Mouse (Mus musculus): ENCODE results near the gene Dlgap1. TPM values are rescaled to one million over a fixed set of nuclear protein-coding genes. Genes with fewer than 3 reads are reported as not detected.
A peak's percentile ranks its signal among the peaks of the same experiment; 100 is the strongest.

Dlgap1 gene
- polyA plus RNA-seq, 1 experiment: not detected

- Histone ChIP-seq H3K27me3 (replicated peaks) (no peaks in the 10 kb centered on the region), H3K4me3 (replicated peaks) (no peak overlapping the region), H3K36me3 (replicated peaks; ENCODE audit: low read length) (no peaks in the 10 kb centered on the region), H3K9me3 (peaks cover 5% of the 10 kb centered on the region), H3K4me1 (no peaks in the 10 kb centered on the region)
- TF ChIP-seq FLI1 (IDR thresholded peaks at IDR 0.05; ENCODE audit: low read length): no peak
- TF ChIP-seq GATA1 (IDR thresholded peaks at IDR 0.05; ENCODE audit: borderline replicate concordance, low read length): no peak
Measured at GRCm38 (mm10) chr17:70663992-70664391, 695.1 kb downstream of the Dlgap1 start.

- TF ChIP-seq GATA1 (IDR thresholded peaks at IDR 0.05; ENCODE audit: borderline replicate concordance, low read length) (no peak), FLI1 (IDR thresholded peaks at IDR 0.05; ENCODE audit: low read length) (no peak)
- peaks cover 5% of the 10 kb centered on the region for H3K9me3 ChIP-seq
Measured at GRCm38 (mm10) chr17:70664484-70665040, 695.7 kb downstream of the Dlgap1 start.

GRCm38 (mm10) chr17:70673985-70674384, 705.1 kb downstream of the Dlgap1 start:
- Histone ChIP-seq H3K4me1 (no peaks in the 10 kb centered on the region), H3K27me3 (replicated peaks) (no peaks in the 10 kb centered on the region), H3K9me3 (no peaks in the 10 kb centered on the region; the same call in 1 of the 2 replicates), H3K36me3 (replicated peaks; ENCODE audit: low read length) (no peaks in the 10 kb centered on the region), H3K4me3 (replicated peaks) (no peak overlapping the region)
- TF ChIP-seq FLI1 (IDR thresholded peaks at IDR 0.05; ENCODE audit: low read length): no peak
- TF ChIP-seq GATA1 (IDR thresholded peaks at IDR 0.05; ENCODE audit: borderline replicate concordance, low read length): no peak

More at GRCm38 (mm10) chr17:70664484-70665040, 695.7 kb downstream of the Dlgap1 start:
- Histone ChIP-seq H3K4me3 (replicated peaks) (no peak overlapping the region), H3K36me3 (replicated peaks; ENCODE audit: low read length) (no peaks in the 10 kb centered on the region), H3K27me3 (replicated peaks) (no peaks in the 10 kb centered on the region), H3K4me1 (no peaks in the 10 kb centered on the region)

GRCm38 (mm10) chr17:70676522-70676921, 707.6 kb downstream of the Dlgap1 start:
- H3K9me3 ChIP-seq: no peaks in the 10 kb centered on the region; the same call in 1 of the 2 replicates
- H3K4me3 ChIP-seq (replicated peaks): no peak overlapping the region
- H3K4me1 ChIP-seq: no peaks in the 10 kb centered on the region
- no peaks in the 10 kb centered on the region for H3K27me3 ChIP-seq (replicated peaks)
- H3K36me3 ChIP-seq (replicated peaks; ENCODE audit: low read length): no peaks in the 10 kb centered on the region
- TF ChIP-seq FLI1 (IDR thresholded peaks at IDR 0.05; ENCODE audit: low read length) (no peak), GATA1 (IDR thresholded peaks at IDR 0.05; ENCODE audit: borderline replicate concordance, low read length) (no peak)

GRCm38 (mm10) chr17:70683561-70684167, 714.8 kb downstream of the Dlgap1 start:
- H3K36me3 ChIP-seq (replicated peaks; ENCODE audit: low read length): no peaks in the 10 kb centered on the region
- no peak overlapping the region for H3K4me3 ChIP-seq (replicated peaks)
- TF ChIP-seq GATA1 (IDR thresholded peaks at IDR 0.05; ENCODE audit: borderline replicate concordance, low read length): no peak
- TF ChIP-seq FLI1 (IDR thresholded peaks at IDR 0.05; ENCODE audit: low read length): no peak
- no peaks in the 10 kb centered on the region for H3K27me3 ChIP-seq (replicated peaks)
- no peaks in the 10 kb centered on the region for H3K4me1 ChIP-seq
- no peaks in the 10 kb centered on the region for H3K9me3 ChIP-seq

- TF ChIP-seq GATA1 (IDR thresholded peaks at IDR 0.05; ENCODE audit: borderline replicate concordance, low read length) (no peak), FLI1 (IDR thresholded peaks at IDR 0.05; ENCODE audit: low read length) (no peak)
- Histone ChIP-seq H3K27me3 (replicated peaks) (no peaks in the 10 kb centered on the region), H3K36me3 (replicated peaks; ENCODE audit: low read length) (no peaks in the 10 kb centered on the region), H3K9me3 (no peaks in the 10 kb centered on the region), H3K4me1 (no peaks in the 10 kb centered on the region), H3K4me3 (replicated peaks) (no peak overlapping the region)
Measured at GRCm38 (mm10) chr17:70690174-70690573, 721.3 kb downstream of the Dlgap1 start.

GRCm38 (mm10) chr17:70690598-70690997, 721.7 kb downstream of the Dlgap1 start:
- no peaks in the 10 kb centered on the region for H3K4me1 ChIP-seq
- H3K36me3 ChIP-seq (replicated peaks; ENCODE audit: low read length): no peaks in the 10 kb centered on the region
- H3K27me3 ChIP-seq (replicated peaks): no peaks in the 10 kb centered on the region
- no peak overlapping the region for H3K4me3 ChIP-seq (replicated peaks)
- H3K9me3 ChIP-seq: no peaks in the 10 kb centered on the region
- no peak for TF ChIP-seq FLI1 (IDR thresholded peaks at IDR 0.05; ENCODE audit: low read length)
- TF ChIP-seq GATA1 (IDR thresholded peaks at IDR 0.05; ENCODE audit: borderline replicate concordance, low read length): no peak

- Histone ChIP-seq H3K4me3 (replicated peaks) (peak overlapping the region; percentile 54), H3K4me1 (peaks cover 11% of the 10 kb centered on the region), H3K9me3 (no peaks in the 10 kb centered on the region), H3K36me3 (replicated peaks; ENCODE audit: low read length) (no peaks in the 10 kb centered on the region), H3K27me3 (replicated peaks) (peaks cover 38% of the 10 kb centered on the region)
- TF ChIP-seq GATA1 (IDR thresholded peaks at IDR 0.05; ENCODE audit: borderline replicate concordance, low read length) (no peak), FLI1 (IDR thresholded peaks at IDR 0.05; ENCODE audit: low read length) (no peak)
Measured at GRCm38 (mm10) chr17:70706976-70707818, 738.3 kb downstream of the Dlgap1 start.

- H3K4me3 ChIP-seq (replicated peaks): no peak overlapping the region
- H3K27me3 ChIP-seq (replicated peaks): peaks cover 38% of the 10 kb centered on the region
- TF ChIP-seq FLI1 (IDR thresholded peaks at IDR 0.05; ENCODE audit: low read length): no peak
- no peak for TF ChIP-seq GATA1 (IDR thresholded peaks at IDR 0.05; ENCODE audit: borderline replicate concordance, low read length)
Measured at GRCm38 (mm10) chr17:70707819-70708140, 738.9 kb downstream of the Dlgap1 start.

GRCm38 (mm10) chr17:70709545-70709944, 740.7 kb downstream of the Dlgap1 start:
- Histone ChIP-seq H3K36me3 (replicated peaks; ENCODE audit: low read length) (no peaks in the 10 kb centered on the region), H3K4me1 (peaks cover 14% of the 10 kb centered on the region), H3K27me3 (replicated peaks) (peaks cover 43% of the 10 kb centered on the region), H3K4me3 (replicated peaks) (no peak overlapping the region), H3K9me3 (peaks cover 5% of the 10 kb centered on the region; the same call in 1 of the 2 replicates)
- no peak for TF ChIP-seq GATA1 (IDR thresholded peaks at IDR 0.05; ENCODE audit: borderline replicate concordance, low read length)
- no peak for TF ChIP-seq FLI1 (IDR thresholded peaks at IDR 0.05; ENCODE audit: low read length)

More at GRCm38 (mm10) chr17:70707819-70708140, 738.9 kb downstream of the Dlgap1 start:
- no peaks in the 10 kb centered on the region for H3K36me3 ChIP-seq (replicated peaks; ENCODE audit: low read length)
- peaks cover 11% of the 10 kb centered on the region for H3K4me1 ChIP-seq
- no peaks in the 10 kb centered on the region for H3K9me3 ChIP-seq
